Mouse (Mus musculus): ENCODE measurements around the gene Dcun1d2.

The Dcun1d2 gene

DNA sequence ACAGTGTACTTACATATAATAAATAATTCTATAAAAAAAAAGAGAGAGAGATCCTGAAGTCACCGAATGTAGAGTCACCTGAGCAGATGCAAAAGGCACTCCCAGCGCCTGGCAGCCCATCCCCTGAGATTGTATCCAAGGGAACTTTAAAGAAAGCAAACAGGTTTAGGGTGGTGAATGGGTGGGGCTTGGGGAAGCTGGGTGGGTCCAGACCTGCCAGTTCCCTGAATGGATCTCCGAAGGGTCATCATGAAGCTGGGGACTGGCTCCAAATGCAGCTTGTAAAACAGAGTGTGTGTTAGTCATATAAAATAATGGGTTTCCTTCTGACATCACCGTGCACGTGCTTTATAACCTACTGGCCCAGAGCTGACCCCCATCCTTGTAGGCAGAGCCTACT, 81.6 kb downstream of the Dcun1d2 start:
- DNase-seq (ENCODE audit: low spot score in 2 of 2): no peak

Measured in natural killer cell, adult 2 months (primary cell).